Mouse (Mus musculus) ZHBTc4 (cell line): ENCODE measurements around the gene Myo1d.

Source experiments
- DNase-seq: peaks from one replicate; pipeline ENCODE4 v3.0.0-alpha.2; 2011; ENCODE audit warnings: low read depth, low spot score

Gene Myo1d

DNA sequence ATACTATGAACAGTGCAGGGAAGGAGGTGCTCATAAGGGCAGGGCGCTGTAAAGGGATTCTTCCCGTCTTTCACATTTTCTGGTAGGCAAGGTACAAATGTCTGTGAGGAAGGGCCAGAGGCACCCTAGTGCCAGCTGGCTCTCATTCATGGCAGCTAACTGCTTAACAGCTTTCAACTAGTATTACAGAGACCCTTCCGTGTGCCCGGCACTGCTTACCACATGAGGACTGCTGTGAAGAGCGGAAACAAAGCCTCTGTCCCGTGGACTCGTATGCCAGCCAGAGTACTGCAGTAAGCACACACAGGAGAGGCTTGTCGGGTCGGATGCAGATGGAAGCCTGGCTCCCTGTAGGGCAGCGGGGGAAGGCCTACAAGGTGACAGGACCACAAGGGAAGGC is 229.6 kb downstream of the Myo1d start:
- DNase-seq: no peak

DNA sequence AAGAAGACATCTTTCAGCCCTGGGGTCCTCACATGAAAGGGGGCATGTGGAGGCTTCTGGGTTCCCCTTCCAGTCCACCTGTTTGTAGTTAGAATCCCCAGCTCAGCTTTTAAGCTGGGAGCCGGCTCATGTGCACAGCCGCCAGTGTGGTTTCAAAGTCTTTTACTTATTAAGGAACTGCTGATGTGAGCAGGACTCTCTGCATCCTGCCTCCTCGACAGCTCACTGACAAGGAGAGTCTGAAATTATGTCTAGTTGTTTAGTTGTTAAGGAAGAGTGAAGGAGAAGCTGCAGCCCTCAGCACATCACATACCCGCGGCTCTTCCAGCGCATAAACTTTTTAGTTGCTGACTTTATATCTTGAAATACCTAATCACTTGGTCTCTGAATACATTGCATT is 230.0 kb downstream of the Myo1d start:
- DNase-seq: no peak

DNA sequence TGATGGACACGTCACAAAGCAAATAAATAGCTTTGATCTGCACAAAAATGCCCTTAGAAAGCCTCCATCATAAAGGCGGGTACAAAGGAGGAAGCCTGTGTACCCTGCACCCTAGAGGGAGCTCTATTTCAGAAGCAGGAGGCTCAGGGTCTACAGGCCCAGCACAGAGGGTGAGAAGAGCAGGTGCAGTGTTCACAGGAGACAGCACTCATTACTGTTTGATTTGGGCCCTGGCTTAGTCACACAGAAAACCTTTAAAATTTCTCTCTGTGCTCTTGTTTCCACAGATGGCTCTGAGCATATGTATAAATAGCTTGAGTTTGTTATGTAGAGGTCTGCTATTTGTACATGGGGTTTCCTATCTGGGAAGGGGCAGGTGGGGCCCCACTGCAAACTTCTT is 233.6 kb downstream of the Myo1d start:
- DNase-seq: no peak

GRCm38 (mm10) chr11:80539056-80539455 is 240.8 kb downstream of the Myo1d start:
- DNase-seq: peak; percentile 18

- no peak for DNase-seq
These were observed 246.9 kb downstream of the Myo1d start for GRCm38 (mm10) chr11:80532966-80533365.

DNA sequence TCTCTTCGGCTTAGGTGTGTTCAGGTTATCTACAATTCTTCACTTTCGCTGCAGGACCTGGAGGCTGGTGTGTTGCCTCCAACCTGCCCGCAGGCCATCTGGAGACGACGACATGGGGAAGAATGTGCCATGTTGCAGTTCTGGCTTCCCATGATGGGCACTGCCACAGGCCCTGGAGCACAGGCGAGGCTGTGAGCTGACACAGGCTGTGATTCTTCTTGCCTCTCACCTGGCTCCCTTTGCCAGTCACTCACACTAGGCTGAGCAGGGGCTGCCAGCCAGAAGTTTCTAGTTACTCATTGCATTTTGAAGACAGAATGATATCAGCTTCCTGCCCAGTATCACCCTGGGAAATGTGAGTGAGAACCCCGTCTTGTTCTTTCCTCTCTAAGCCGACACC is 250.7 kb downstream of the Myo1d start:
- no peak for DNase-seq

GRCm38 (mm10) chr11:80527697-80528096 is 252.1 kb downstream of the Myo1d start:
- DNase-seq: peak; percentile 36

DNA sequence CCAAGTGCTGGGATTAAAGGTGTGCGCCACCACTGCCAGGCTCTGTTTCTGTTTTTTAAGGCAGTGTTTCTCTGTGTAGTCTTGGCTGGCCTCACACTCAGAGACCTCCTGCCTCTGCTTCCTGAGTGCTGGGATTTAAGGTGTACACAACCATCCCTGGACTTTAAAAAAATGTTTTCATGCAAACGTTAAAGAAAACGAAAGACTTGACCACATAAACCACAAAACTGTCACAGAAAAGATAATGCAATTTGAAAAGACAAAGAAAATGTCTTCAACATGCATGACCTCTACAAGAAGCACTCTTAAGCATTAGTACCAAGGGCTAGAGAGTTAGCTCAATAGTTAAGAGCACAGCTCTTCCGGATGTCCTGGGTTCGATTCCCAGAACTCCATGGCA is 255.6 kb downstream of the Myo1d start:
- no peak for DNase-seq

GRCm38 (mm10) chr11:80523410-80523809 is 256.4 kb downstream of the Myo1d start:
- no peak for DNase-seq

DNA sequence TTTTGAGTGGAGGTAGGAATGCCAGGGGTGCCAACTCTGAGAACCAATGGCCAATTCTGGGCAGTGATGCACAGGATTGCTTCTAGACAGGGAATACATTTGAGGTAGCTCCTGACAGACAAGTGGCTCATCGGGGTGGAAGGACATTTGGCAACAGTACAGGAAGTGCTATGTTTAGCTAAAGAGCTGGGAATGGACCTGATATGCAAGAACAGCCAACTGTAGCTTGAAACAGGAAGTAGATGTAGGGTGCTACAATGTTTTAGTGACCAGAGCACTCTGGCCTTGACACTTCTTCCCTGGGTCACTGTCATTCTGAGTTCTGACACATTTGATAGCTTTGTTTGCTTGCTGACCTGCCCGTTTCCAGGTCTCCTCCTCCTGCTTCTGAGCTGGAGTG is 257.0 kb downstream of the Myo1d start:
- no peak for DNase-seq

GRCm38 (mm10) chr11:80521148-80521547 is 258.7 kb downstream of the Myo1d start:
- DNase-seq: no peak

- DNase-seq: peak; percentile 86
These were observed 261.1 kb downstream of the Myo1d start for GRCm38 (mm10) chr11:80518421-80519367.

- no peak for DNase-seq
These were observed 263.9 kb downstream of the Myo1d start for GRCm38 (mm10) chr11:80515895-80516294.

DNA sequence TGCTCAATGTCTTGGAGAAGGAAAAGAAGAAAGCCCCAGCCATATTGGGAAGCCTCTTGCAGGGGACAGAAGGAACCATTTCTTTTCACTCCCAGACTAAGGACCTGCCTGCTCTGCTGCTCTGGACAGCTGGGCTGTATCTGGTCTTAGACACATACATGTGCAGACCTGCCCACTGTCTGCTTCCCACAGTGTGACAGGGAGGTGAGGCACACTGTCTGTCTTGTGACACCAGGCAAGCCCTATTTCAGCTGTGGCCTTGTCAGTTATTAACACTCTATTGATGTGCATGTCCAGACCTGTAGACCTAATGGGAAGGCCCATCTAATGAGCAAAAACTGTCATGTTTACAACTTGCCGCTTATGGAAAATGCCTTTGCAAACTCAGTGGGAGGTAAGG is 264.5 kb downstream of the Myo1d start:
- no peak for DNase-seq

DNA sequence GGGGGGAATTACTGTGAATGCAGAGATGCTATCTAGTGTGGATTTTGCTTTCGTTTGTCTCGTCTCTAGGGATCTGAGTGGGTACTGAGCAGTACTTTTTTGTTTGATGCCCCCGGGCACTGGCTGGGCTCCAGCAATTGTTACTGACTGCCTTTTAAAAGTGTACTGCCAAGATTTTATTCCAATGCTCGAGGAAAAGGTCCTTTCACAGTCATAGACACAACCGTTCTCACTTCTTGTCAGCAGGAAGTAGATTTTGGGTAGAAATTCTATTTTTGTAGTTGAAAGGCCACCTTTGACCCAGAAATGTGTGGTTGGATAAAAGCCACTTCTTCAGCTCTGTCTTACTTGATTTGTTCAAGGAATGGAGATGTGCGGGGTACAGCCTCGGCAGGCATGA is 266.0 kb downstream of the Myo1d start:
- DNase-seq: no peak

DNA sequence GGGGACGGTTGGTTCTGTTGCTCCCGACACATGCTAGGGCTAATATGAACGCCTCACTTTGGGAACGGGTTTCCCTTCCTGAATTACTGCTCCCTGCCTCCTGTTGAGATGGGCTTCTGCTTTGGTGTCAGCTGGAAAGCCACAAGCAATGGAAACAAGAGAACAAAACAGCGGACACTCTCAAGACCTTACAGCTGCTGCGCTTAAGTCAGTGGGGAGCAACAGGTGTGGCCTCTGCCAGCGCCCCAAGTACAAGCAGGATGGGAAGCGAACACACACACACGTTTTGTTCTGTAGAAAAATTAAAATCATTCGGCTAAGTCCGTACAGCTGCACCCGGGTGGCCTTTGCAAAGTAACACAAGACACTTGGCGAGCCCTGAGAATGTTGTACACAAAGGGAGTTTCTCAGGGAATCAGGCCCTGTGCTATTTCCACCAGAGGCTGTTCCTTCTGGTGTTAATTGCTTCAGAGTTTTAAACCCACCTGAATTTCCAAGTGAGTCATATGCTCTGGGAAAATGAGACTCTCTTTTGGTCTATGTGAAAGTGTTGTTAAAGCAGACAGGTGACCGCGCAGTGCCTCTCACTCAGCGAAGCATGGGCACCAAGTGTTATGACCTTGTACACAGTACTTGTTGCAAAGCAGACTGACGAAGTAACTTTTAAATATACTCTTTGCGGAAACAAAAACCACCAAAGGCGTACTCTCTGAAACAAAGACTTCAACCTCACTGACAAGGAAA is 267.3 kb downstream of the Myo1d start:
- DNase-seq: no peak

GRCm38 (mm10) chr11:80510124-80510523 is 269.7 kb downstream of the Myo1d start:
- no peak for DNase-seq

GRCm38 (mm10) chr11:80509176-80509506 is 270.7 kb downstream of the Myo1d start:
- no peak for DNase-seq

DNA sequence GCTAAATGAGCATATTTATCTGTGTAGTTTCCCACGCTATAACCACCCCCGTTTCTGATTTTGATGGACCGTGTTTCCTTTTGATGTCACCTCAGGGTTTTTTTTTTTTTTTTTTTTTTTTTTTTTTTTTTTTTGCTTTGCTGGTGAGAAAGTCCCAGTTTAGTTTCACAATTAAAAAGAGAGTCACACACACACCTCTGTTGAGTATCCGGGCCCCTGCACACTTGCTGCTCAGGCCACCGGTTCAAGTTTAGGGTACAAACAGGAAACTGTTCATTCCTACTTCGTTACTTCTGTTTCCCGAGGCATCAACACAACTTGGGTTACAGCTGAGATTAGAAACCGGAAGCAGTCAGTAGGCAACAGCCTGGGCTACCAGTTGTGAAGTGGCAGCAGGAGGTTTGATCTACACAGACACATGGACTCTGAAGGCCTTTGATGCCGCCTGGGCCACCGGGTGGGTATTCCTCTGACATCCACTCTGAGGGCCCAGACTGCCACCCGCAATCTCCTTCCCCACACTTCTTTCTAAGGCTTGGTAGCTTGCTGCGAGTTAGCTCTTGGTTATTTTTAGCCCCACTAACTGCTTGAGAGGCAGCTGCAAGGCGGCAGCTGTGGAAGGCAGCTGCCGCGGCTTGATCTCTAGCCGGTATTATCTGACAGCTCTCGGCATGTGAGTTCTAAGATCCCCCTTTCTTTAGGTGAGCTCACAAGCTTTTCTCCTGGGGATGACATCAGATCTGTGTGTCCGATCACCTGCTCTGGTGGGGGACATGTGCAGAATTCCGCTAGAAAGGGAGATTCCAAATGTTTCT is 271.3 kb downstream of the Myo1d start:
- no peak for DNase-seq

DNA sequence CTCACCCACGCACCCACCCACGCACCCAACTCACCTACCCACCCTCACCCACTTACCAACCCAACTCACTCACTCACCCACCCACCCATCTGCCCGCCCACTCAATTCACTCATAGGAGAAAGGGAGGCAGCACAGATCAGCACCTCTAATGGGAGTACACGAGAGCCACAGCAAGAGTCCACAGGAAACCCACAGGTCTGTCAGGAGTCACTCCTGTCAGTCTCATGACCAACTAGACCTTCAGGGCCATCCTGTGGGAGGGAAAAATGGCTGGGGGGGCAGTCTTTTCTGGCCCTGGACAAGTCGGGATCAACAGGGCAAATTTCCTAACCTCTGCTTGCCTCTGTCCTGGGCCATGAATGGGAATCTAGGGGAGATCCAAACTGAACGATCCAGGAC is 272.0 kb downstream of the Myo1d start:
- DNase-seq: no peak

DNA sequence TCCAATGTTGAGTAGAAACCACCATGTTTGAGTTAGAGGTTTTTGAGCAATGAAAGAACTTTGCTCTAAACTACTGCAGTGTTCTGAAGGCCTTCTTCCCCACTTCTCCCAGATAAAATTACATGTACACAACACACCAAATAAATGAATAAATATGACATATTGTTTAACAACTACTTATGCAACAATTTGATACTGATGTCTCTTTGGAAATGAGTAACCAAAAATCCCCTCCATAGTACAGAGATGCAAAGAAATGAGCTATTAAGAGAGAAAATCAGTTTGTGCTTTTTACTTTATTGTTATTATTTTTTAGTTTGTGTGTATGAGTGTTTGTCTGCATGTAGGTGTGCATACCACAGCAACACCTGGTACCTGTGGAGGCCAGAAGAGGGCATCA is 273.3 kb downstream of the Myo1d start:
- DNase-seq: no peak

DNA sequence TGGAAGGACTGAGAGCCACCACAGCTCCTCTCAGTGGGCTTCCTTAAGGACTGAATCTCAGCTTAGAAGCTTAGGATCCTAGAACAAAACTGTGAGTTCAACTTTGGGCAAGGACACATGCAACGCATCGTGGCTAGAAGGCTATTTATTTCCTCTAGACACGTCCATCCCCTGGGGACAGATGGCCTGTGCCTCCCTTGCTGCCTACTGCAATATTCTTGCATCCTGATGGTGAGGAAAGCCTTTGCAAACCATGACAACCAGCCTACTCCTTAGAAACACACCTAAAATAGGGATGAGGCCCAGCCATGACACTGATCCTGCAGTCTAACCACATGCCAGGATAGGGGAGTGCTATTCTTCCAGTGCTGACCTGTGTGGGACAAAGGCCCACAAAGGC is 274.2 kb downstream of the Myo1d start:
- DNase-seq: no peak
